Mouse (Mus musculus) right cerebral cortex, adult 18-20 months (tissue): ENCODE data around the gene Rph3al.
A peak's percentile ranks its signal among the peaks of the same experiment; 100 is the strongest.

Experiments used
- DNase-seq: peaks from one replicate; pipeline ENCODE4 v3.0.0; 2022; ENCODE audit warnings: mixed read lengths

The Rph3al gene

DNA sequence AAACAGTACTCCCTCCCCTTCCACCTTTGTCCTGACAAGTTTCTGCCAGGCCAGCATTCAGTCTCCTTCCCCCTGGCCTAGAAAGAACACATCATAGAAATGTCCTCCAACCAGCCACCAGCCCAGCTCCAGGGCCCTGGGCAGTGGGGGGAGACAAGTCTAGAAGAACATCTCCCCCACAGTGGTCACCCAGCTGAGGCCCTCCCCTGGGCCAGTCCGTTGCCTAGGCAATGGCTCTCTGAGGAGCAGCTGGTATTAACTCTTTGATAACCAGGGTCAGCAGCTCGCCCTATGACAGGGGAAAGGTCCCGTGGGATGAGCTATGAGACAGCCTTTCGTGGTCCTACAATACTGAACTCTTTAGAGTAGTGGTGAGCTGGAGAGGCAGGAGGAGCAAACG, 33.7 kb downstream of the Rph3al start:
- no peak for DNase-seq

DNA sequence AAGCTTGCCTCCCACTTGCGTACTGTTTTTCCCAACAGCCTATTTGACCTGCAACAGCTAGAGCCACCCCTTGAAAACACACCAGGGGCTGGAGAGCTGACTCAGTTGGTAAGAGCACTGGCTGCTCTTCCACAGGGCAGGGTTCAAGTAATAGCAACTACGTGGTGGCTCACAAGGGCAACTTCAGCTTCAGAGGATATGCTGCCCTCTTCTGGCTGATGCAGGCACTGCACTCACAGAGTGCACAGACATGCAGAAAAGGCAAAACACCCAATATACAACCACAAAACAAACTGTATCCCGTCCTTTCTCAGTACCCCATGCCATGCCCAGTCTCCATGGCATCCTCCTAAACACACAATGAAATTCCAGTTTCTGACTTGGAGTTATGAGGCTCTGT, 34.7 kb downstream of the Rph3al start:
- DNase-seq = no peak

DNA sequence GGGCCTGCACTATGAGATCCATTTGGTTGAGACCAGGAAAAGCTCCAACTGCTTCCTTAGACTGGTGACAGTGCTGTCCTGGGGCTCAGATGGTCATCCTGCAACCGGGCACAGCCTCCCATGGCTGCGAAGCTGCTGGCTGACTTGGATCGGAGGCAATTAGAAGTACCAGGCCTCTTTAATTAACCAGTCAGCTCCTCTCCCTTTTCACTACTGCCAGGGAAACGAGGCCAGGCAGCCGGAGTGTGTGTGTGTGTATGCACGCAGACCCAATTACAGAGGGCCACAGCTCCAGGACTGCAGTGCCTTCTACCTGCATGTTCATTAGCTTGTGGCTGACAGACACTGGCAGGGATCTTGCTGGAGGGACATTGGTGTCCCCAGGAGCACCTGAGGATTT, 36.9 kb downstream of the Rph3al start:
- DNase-seq = peak; percentile 10

DNA sequence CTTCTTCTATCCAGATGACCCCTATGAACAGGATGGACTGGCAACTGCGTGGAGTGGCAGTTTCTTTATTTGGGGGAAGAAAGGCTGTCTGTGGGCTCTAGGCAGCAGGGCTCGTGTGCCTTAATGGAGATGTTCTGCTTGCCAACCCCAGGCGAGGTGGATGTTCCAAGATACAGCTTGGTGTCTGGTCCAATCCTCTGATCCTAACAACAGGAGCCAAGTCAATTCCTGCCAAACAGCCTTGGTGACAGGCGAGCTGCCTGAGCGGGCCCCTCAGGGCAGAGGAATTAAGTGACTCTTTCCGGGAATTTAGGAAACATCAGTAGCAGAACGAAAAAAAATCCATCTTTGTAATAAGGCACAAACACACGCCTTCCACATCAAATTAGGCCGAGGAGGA, 38.6 kb downstream of the Rph3al start:
- DNase-seq = no peak

DNA sequence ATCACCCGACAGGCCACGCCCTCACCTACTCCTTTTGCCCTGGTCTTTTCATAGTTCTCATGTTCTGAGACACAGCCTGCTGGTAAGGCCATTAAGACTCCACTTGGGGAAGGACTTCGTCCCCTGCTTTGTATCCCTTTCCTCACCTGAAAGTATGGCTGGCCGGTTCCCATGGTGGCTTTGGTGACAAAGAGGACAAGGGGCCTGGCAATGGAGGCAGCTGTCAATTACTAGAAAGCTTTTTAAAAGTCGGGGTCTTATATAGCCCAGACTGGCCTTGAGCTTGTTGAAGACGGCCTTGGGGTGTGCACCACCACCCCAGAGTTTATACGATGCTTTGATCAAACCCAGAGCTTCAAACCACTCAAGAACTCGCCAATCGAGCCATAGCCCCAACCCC, 39.7 kb downstream of the Rph3al start:
- DNase-seq = no peak

DNA sequence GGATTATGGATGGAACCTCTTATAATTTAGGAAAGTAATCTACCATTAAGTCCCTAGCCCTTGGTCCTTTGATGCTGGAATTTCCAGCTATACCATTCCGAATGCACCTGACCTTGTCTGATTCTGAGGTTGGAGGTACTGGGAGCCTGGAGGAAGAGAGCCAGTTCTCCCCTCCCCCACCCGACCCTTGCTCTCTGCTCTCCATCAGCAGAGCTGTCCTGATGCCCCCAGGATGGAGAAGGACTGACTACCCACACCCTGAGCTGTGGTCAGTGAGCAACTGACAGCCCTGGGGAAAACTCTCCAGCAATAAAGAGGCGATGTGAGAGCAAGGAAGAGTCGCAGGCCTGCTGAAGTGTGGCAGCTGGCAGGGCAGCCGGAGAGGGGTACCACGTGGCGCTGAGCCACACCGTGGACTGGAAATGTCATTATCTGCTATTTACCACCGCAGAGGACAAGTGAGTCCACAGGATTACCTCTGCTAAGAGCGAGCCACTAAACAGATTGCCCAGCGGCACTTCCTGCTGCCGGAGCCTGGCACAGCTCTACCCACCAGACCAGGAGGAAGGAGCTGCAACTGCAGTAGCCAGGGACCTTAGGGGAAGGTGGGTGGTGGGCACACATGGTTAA, 43.3 kb downstream of the Rph3al start:
- no peak for DNase-seq

DNA sequence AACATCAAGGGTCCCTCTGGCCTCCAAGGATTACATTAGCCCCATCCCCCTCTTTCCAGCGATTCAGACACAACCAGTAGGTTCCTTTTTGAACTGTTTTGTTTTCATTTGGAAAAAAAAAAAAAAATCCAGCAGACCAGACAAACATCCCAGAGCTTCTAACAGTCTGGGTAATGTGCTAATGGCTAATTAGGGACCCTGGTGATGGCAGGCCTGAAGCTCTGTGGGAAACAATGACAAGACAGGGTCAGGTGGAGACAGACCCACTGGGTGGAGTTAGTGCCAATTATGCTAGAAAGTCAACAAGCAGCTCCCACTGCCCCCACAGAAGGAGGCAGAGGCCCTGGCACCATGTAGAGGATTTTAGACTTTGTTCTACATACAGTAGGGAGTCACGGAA, 44.3 kb downstream of the Rph3al start:
- DNase-seq = no peak

DNA sequence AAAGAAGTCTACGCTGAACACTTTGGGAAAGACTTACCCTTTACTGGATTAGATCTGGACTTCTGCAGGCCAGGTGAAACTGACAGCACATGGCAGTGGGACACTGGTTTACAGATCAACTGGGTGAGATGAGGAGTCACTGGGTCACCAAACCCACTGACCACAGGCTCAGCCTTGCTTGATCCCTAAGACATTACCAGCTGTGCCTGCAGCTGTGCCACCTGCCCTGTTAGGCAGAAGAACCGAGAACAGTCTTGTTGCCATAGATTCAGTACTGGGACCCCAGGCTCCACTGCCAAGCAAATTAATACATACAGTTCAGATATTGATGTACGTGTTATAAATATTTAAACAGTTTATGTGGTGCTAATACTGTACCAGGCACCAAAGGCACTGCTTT, 50.9 kb downstream of the Rph3al start:
- no peak for DNase-seq

DNA sequence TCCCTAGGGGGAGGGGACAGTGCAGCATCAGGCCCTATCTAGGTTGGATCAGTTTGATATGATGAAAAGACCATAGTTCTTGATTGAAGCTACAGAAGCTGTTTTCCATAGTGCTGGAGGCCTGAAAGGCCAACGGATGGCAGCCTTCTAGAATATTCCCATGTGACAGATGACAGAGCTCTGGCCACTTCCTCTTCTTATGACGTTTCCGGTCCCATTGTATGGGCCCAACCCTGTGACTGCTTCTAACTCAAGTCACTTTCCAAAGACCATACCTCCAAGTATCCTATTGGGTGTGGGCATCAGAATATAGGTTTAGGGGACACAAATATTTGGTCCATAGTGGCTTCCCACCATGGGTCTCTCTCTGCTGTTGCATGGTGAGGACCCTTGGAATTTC, 57.0 kb downstream of the Rph3al start:
- no peak for DNase-seq

DNA sequence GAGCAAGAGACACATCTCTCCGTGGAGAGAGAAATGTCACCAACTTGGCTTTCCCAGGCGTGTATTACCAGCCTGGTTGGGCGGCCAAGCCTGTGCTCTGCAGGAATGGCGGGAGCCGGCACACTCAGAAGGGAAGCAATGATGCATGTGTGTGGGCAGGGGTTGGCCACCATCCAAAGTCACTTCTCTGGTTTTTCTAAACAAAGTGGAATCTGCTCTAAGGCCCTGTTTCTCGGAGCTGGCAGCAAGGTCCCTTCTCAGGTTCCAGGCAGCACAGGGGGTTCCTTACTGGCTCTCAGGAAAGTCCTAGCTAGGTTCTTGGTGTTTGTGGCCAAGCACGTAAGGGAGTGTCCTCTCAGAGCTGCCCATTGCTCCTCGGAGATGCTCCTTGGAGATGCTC, 58.2 kb downstream of the Rph3al start:
- peak; percentile 63 for DNase-seq

DNA sequence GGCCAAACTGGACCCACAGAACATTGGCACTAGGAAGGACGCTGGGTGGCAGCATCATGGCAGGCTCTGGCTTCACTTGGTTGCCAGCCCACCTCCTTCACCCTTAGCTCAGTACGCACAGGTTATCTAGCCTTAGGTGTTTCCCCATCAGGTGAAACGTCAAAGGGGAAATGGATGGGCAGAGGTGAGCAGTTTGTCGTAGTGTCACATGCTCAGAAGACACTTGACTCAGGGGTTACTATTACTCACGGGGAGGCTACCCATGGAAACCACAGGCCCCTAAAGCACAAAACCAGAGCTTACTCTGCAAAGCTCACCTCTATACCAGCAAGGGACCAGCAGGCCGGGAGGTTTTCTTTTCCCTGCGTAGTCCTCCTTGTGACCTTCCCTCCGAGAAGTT, 59.8 kb downstream of the Rph3al start:
- DNase-seq = no peak

DNA sequence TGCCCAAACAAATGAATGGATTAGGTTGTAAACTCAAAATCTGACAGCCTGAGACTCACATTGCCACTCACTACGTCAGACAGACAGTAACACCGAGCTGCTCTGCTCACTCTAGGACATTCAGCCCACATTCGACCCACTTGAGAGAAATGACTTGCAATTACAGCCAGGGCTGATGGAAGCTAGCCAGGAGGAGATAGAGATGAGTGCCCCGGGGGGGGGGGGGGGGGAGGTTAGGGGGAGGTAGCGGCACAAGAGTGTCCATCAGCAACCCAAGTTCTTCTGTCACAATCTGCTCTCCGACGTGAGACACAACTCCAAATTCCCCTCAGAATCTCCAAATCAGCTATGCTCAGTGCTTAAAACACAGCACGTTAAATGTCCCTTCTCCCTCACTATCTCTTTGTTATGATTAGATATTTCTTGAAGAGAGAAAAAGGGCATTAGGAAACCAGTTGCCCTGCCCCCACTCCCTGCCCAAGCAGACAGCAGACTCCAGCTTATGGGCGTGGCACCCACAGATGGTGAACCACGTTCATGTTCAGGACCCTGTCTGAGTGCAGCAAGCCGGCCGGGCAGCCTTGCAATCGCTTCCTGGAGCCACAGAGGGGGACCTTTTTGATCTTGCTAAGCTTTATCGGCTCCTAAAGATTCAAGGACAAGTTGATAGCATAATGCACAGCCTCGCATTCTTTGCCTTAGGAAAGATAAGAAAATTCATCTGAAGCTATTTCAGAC, 62.0 kb downstream of the Rph3al start:
- DNase-seq = no peak

DNA sequence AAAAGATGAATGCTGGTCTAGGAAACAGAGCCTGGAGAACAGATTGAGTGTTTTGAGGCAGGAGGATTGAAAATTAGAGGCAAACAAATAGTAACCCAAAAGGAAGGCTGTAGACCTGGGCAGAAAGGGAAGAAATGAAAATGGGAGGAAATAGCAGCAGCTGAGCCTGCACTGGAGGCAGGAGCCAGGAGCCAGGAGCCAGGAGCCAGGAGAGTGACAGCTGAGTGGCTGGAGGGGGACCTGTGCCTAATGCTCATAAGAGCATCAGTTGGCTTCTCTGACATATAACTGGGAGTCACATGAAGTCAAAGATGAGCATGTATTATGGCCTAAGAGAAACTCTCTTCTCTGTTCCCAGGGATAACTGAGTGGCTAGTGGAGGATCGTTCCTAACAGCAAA, 66.5 kb downstream of the Rph3al start:
- DNase-seq = no peak

DNA sequence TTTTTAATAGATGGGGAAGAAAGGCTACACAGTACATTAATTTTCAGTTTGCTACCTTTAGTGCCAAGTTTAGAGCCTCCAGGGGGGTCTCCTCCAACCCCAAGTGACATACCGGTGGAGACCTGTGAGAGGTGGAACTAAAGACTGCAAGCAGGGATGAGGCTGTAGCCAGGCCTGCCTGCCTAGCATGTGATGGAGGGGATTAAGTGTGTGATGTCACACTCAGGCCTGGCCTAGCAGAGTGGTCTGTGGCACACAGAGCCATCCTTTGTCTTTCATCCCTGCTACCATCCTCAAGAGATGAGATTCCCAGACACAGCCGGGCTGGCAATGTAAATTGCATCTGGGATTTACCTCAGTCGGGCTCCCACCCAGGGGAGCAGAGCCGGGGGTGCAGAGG, 67.3 kb downstream of the Rph3al start:
- no peak for DNase-seq

DNA sequence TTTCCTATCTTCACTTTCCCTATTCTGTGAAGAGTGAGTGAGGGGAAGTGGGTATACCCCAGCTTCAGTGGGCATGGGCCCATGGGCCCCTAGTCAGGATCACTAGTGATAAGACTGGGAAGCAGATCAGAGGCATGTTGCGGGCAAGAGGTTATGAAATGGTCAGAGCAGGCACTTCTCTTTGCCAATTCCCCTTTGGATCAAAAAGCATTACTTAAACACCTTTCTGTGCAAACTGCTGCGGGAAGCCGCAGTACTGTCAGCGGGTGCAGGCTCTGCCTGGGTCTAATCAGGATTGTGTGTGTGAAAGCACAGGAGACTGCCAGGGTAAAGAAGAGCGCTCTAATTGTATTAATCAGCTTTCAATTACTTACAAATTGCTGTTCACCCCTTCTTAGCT, 67.8 kb downstream of the Rph3al start:
- no peak for DNase-seq

DNA sequence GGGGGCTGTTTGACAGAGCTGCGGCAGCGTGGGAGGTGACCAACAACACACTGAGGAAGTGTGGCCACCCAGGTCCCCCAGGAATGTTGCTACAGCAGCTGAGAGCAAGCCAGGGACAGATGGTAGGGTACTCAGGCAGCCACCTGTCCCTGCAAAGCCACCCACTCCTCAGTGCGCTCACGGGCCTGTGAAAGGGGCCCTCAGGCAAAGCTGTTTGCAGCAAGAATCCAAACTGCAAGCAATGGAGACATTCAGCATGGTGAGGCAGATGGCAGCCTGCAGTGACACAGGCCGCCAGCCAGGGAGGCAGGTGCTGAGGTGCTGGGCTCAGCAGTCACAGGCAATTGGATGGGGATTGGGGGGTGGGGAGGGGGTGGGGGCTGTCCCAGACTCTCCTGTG, 68.3 kb downstream of the Rph3al start:
- DNase-seq = peak; percentile 93

DNA sequence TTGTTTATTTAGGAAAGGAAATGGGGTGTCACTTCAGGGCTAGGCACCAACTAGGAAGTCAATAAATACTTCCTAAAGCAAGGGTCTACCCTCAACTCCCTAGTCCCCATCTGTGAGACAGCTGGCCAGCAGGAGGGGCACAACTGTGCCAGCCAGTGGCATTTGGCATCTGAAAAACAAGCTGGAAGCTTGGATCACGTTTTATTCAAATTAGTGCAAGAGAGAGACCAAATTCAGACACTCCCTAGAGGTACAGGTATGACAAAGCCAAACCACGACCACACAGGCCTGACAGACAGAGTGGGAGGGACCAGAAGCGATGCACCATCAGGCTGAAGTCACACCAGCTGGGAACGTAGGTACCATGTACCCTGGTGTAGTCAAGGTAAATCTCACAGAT, 71.4 kb downstream of the Rph3al start:
- DNase-seq = no peak

DNA sequence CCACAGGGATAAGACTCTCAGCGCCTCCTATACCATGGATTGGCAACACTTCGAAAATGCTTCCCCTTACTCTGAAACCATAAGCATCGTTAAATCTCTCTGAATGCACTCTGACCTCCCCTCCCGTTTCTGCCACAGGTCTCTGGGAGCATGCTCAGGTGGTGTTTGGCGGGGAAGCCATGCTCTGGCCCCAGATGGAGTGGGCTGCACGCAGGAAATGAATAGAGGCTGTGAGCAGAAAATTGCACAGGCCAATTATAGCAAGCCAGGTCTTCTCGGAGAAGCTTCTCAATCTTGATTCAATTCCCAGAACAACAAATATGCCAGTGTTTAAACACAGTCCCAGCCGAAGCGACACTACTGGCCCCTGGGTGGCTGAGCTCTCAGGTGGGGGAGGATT, 72.4 kb downstream of the Rph3al start:
- no peak for DNase-seq

DNA sequence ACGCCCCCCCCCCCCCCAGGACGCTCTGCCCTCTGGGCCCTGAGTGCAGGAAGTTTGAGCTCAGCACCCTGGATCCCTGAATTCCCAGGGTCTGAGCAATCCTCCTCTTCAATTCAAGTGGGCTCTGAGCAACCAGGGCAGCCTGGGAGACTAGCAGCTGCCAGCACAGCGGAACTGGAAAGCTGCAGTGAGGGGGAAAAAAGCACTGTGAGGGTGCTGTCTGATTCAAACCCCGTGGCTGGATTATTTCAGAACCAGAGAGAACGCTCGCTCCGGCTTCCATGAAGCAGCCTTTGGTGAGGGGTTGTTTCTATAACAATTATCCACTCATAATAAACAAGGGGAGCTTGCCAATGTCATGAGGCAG, 73.0 kb downstream of the Rph3al start:
- DNase-seq = peak; percentile 16

DNA sequence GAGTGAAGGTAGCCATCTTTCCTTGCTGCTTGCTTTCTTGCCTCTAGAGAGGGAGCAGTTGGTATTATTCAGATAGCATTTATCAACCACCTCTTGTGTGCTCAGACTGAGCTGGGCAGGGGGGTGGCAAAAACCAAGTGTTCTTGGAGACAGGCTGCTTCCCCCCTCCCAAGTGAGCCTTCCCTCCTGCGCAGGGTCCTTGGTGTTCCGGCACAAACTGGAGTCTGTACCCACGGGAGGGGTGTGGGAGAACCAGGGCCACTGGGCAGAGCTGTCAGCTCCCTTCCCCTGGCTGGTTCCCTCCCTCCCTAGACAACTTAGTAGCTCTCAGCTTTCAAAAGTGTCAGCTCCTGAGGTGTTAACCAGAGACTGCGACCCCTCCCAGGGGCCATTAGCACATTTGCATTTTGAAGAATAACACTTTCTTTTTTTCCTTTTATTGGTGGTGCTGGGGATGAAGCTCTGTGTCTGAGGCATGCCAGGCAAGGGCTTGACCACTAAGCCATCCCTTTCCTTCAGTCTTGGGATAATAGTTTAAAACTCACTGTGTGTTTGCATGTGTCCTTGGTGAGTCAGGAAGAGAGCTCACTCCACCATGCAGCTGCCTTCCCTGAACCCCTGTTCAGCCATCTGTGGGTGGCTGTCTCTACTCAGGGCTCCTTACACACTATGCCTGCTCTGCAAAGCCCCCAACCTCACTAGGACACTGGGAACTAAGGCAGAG, 73.5 kb downstream of the Rph3al start:
- no peak for DNase-seq

DNA sequence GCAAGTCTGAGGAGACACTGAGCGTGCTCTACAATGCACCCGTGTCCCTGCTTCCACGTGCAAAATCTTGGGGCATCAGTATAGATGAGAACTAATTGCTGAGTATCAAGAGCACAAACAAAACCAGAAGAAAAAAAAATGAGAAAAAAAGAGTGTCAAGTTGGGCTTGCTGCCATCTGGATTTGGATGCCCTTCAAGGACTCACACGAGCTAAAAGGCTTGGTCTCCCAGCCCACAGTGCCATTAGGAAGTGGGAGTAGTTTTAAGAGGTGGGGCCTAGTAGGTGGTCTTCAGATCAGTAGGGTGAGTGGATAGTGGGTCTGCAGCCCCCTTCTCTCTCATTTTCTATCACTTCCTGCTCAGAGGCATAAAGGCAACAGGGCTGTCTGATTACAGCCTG, 75.8 kb downstream of the Rph3al start:
- DNase-seq = no peak

DNA sequence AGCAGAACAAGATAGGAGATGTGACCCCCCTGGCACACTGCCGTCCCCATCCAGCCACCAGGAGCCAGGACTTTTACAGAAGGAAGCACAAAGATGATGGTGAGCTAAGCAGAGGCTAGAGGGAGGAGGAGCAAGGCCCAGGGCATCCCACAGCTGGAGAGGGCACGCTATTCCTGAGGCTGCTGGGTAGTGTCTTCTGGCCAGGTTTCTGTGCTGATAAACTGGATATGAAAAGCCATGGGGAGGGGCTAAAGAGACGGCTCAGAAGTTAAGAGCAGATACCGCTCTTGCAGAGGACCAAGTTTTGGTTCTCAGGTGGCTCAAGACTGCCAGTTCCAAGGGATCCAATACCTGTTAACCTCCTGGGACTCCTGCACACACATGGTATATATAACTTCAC, 76.6 kb downstream of the Rph3al start:
- no peak for DNase-seq

DNA sequence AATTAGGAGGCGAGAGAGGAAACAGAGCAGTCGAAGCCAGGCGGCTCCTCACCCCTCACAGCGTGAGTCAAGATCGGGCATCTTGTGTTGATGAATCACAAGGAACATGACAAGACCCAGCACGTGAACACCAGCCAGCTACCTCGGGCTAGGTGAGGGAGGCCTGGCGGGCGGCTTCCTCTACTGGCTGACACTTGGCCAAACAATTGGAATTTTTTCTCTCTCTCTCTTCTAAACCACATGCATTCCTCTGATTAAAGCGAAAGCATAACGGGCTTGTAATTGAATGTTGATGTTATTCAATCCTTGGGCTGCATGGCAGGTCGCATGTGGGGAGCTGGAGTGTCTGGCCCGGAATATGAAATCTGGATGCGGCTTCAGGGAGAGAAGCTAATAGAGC, 77.0 kb downstream of the Rph3al start:
- DNase-seq = no peak

DNA sequence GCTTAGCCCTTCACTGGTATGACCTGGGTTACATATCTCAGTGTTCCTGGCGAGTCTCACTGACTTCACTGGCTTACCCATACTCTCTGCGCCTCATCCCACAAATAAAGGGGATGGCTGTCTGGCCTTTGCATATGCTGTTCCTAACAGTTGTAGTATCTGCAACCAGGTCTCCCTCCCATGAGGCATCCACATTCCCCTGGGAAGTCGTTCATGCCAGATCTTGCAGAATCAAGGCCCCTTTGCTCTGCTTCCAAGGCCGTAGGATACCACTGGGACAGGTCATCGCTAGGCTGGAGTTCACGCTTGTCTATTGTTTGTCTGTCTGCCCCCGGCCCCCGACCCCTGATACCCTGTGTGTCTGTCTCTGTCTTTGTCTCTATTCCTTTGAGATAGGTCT, 78.8 kb downstream of the Rph3al start:
- no peak for DNase-seq

DNA sequence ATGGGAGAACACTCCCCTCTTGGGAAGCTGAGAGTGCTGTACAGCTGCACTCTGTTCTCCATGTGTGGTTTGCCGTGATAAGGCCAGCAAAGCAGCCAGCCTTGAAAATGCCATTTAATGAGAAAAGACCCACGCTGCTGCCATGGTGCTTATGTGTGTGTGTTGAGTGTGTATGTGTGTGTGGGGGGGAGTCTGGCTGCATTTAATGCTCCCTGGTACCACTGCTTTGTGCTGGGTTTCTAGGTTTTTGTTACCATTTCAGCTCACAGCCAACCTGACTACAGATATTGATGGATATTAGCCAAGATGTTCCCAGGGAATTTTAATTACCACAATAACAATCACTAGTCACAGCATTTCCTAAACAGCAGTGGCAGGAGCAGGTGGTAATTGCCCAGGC, 79.3 kb downstream of the Rph3al start:
- no peak for DNase-seq
